Mouse (Mus musculus) ovary, adult 10 weeks (tissue): Measurements from ENCODE around the gene Rbbp6. TPM values are rescaled to one million over a fixed set of nuclear protein-coding genes. Genes with fewer than 3 reads are reported as not detected.

Source experiments
- polyA plus RNA-seq: library from polyadenylated mRNA; stranded (reverse); fragments of 350-450 nt; fragmentation: Illumina TruSeq; extraction: RNeasy Lipid Tissue Mini Kit (QIAGEN cat#74804); gene quantifications from one replicate; pipeline ENCODE4 v1.2.3, GENCODE M21; 2014

Rbbp6 gene
- polyA plus RNA-seq = 184 TPM

DNA sequence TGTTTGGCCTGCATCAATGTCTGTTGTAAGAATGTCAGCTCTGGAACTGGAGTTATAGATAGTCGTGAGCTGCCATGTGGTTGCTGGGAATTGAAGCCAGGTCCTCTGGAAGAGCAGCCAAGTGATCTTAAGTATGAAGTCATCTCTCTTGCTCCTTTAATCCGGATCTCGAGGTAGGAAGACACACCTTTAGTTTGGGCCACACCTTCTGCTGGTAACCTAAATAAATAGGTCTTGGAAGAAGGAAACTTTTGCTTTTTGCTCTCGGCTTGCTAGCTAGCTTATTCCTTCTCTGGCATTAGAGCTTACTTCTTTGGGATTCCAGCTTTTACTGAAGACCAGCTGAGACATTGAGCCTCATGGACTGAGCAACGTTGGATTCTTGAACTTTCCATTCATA, at the start of gene Rbbp6:
Rbbp6 (plus strand) TSS at position 301 of the 400 bp plus-strand sequence.

Other genes with a start within 250 kb of the Rbbp6 start
- gene Tnrc6a, start 158.2 kb downstream of the Rbbp6 start, polyA plus RNA-seq = 82.5 TPM
- not detected for gene Slc5a11, start 249.1 kb downstream of the Rbbp6 start, polyA plus RNA-seq